Mouse (Mus musculus): ENCODE results near the gene Pga5.

Gene Pga5

DNA sequence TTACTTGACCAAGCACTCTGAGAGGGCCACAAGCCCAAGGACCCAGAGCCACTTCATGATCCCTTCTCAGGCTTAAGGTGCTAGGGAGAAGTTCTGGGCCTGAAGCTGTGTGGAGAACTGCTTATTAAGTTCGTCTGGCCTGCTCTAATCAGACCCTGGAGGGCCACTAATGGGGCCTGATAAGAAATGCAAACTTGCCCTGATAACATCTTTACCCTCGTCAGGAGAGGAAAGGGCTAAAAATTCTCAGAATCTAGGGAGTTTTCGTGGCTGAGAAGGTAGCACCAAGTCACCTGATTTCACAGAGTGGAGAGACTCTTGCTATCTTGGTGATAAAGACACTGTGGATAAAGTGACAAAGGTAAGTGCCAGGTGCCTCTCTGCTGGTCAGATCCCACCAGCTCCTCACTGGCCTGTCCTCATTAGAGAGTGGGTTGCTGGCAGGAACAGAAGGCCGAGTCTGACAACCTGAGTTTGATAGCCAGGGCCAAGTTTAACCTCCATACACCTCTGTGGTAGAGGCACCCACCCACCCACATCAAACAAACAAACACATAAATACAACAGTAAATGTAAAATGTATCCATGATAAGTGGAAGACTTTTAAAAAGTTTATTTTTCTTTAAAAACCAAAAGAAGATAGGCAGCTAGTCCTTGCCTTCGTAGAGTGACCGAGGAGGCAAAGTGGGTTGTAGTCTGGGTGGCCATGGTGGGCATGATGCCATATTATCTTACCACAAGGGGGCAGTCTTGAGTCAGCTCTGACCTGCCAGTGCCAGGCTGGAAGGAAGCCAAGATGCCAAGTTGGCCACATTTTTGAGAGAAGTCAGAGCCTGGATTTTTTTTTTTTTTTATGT is at the start of gene Pga5:
Pga5 (minus strand) TSS at position 157 of the 857 bp plus-strand sequence.
- DNase-seq (ENCODE audit: low spot score in 2 of 2) = peak; percentile 86 to 87

DNA sequence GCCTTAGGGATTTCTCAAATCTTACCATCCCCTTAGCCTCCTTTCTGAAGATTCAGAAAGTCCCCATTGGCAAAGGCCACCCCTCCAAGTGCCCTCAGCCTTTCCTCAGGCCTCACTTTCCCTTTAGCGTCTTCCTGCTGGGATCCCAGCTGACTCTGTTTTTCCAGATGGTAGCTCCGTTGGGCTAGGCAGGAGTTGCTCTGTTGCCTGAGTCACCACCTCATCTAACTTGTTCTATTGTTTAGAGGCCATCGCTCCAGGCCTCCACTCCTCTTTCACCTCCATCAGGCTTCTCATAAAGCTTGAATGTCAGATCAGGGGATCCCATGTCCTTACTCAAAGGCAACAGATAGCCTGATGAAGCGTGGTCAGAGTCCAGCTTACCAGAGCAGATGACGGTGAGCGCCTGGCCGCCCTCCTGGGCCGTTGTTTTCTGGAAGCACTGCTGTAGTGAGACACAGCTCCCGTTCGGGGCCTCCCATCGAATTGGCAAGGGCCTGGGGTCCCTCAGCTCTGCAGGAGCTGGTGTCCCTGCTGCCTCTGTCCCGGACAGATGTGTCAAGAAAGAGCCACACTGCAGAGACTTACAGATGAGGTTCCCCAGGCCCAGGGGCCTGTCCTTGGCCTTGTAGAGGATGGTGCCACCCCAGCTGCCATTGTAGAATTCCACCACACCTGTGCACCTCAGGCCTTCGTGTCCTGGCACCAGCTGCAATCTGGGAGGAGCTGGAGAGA is 46.9 kb upstream of the Pga5 start:
- DNase-seq (ENCODE audit: low spot score in 2 of 2) = no peak

- no peak for DNase-seq (ENCODE audit: low spot score in 2 of 2)
Observed at GRCm38 (mm10) chr19:10723649-10724048, 45.8 kb upstream of the Pga5 start.

DNA sequence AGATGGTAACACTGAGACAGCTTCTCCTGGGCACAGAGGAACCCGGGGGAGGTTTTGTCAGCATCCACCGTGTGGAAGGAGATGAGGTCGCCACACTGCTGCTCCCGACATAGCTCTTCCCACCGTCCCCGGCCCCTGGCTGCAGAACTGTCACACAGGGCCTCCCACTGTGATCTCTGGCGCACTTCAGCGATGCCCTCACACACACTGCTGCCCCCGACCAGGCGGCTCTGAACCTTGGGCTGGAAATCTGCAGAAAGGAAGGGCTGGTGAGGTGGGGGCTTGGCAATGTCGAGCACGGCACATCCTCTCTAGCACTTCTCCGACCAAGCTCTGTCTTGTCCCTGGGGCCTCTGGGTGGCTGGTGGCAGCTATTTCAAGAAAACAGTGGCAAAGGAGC is 45.2 kb upstream of the Pga5 start:
- DNase-seq (ENCODE audit: low spot score in 2 of 2) = no peak

GRCm38 (mm10) chr19:10721064-10721463 is 43.2 kb upstream of the Pga5 start:
- DNase-seq (ENCODE audit: low spot score in 2 of 2) = no peak

DNA sequence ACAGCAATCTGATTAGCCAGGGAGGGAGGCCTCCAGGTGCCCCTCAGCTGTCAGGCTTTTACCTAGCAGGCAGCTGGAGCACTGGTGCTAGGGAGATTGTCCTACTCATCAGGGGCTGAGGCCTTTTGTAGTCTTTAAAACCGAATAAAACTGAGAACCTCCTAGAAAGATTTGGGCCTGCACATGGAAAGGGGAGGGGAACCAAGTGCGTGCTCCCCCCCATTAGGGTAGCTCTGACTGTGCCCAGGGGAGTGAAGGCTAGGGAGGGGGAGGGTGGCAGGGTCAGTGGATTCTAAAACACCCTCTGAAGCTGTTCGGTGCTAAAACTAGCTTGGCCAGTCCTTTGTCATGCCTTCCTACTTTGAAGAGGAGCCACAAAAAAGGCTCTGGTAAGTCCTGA is 42.7 kb upstream of the Pga5 start:
- DNase-seq (ENCODE audit: low spot score in 2 of 2) = no peak

DNA sequence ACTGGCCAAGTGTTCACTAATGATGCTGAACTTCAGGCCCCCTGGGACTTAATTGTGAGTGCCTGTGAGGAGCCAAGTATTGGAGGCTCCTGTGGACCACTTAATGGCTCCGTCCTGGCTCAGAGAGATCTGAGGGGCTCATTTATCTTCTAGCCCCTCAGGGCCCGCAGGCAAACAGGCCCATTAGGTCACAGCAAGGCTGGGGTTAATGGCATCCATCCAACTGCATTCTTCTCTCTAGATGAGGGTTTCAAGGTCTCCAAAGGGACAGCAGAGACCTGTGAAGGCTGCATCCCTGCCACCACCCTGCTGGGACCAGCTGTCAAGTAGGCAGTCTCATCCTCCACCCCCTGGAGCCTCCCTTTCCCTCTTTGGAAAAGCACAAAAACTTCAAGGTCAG is 41.9 kb upstream of the Pga5 start:
- no peak for DNase-seq (ENCODE audit: low spot score in 2 of 2)

DNA sequence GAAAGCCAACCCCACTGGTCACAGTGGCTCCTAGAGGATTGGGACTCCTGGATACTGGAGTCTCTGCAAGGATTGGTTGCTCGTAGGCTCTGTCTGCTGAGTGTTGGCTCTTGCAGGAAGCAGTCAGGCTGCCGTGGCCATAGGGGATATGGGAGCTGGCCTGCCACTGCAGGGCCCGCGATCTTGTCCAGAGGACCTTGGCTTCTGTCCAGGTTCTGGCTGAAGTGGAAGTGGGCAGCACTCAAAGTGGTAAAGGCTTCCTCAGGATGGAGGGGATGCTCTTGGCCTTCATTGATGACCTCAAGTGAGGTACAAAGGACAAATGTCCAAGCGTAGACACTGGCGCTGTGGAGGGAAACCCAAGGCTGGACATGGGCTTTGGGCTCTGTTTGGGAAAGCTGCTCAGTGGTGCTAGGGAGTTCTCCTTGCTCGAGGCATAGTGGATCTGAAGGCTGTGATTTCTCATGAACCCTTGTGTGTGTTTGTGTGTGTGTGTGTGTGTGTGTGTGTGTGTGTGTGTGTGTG is 40.4 kb upstream of the Pga5 start:
- DNase-seq (ENCODE audit: low spot score in 2 of 2) = peak in 1 of 2 experiments; percentile 68

- no peak for DNase-seq (ENCODE audit: low spot score in 2 of 2)
Observed at GRCm38 (mm10) chr19:10715476-10715875, 37.6 kb upstream of the Pga5 start.

DNA sequence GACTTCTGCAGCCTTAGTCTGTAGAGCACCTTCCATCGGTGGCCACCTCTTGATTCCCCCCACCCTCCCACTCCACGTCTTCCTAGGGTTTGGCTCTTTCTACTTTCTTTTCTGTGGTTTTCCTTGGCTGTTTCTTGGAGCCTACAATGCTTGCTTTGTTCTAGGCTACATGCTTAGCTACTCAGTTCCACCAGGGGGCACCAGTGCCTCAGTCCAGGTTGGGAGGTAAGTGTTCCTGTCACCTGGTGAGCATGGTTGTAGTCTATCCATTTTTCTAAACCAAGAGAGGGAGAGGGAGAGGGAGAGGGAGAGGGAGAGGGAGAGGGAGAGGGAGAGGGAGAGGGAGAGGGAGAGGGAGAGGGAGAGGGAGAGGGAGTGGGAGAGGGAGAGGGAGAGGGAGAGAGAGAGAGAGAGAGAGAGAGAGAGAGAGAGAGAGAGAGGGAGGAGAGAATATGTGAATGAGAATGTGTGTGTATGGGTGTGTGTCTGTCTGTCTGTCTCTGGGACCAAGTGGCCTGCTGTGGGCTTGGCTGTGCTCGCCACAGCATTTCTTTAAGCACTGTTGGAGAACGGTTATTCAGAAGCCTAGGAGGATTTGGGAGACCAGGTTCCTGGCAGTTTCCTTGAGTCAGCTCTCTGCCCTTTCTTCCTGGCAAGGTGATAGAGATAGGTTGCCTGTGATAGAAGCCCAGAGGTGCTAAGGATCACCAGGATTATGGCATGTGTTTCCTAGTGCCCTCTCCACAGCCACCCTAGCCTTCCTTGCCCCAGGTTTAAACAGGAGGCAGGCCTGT is 37.0 kb upstream of the Pga5 start:
- peak; percentile 86 to 91 for DNase-seq (ENCODE audit: low spot score in 2 of 2)

DNA sequence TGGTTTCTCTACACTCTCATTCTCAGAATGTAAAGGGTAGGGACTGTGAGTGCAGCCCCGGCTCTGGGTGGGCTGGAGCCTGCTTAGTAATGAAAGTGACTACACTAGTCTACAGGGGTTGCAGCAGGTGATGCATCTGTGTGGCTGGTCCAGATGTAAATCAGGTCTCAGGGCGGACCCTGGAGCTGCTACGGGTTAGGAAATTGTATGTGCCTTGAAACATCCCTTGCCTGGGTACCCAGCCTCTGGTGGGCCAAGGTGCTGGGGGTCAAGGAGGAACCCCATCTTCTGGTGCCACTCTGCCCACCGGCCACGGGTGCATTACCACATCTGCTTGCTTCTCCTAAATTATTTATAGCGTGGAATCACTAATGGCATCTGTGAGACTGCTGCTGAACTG is 36.3 kb upstream of the Pga5 start:
- DNase-seq (ENCODE audit: low spot score in 2 of 2) = no peak

DNA sequence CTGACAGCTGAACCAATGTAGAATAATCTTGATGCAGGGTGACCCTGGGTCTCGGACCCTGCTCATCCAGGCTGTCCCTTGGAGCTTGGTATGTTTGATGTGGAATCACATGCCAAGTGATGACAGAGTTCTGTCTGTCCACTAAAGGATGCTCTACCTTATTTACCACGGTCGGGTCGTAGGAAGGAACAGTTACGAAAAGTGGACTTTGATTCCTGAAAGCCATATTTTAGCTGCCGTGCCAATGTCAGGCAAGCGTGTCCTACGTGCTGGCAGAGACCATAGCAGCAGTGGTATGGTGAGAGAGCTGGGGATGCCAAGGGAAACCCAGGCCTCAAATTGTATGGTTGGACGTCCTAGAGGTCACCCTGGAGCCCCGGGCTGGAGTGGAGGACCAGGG is 35.7 kb upstream of the Pga5 start:
- no peak for DNase-seq (ENCODE audit: low spot score in 2 of 2)

DNA sequence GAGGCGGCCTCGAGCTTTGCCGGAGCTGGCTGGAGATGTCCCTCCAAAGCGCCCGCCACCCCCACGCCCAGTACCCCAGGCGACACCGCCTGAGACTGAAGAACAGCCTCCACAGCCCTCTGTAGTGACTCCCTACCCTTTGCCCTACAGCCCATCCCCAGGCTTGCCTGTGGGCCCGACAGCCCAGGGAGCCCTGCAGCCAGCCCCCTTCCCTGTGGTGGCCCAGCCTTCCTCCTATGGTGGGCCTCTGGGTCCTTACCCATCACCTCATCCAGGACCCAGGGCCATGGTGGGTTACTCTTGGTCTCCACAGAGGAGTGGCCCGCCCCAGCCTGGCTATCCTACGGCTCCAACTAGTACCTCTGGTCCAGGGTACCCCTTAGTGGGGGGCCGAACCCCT is 34.8 kb upstream of the Pga5 start:
- DNase-seq (ENCODE audit: low spot score in 2 of 2) = no peak

GRCm38 (mm10) chr19:10712194-10712593 is 34.3 kb upstream of the Pga5 start:
- DNase-seq (ENCODE audit: low spot score in 2 of 2) = no peak

- no peak for DNase-seq (ENCODE audit: low spot score in 2 of 2)
Observed at GRCm38 (mm10) chr19:10710751-10711150, 32.9 kb upstream of the Pga5 start.

GRCm38 (mm10) chr19:10710088-10710511 is 32.2 kb upstream of the Pga5 start:
- DNase-seq (ENCODE audit: low spot score in 2 of 2) = peak; percentile 80 to 83

DNA sequence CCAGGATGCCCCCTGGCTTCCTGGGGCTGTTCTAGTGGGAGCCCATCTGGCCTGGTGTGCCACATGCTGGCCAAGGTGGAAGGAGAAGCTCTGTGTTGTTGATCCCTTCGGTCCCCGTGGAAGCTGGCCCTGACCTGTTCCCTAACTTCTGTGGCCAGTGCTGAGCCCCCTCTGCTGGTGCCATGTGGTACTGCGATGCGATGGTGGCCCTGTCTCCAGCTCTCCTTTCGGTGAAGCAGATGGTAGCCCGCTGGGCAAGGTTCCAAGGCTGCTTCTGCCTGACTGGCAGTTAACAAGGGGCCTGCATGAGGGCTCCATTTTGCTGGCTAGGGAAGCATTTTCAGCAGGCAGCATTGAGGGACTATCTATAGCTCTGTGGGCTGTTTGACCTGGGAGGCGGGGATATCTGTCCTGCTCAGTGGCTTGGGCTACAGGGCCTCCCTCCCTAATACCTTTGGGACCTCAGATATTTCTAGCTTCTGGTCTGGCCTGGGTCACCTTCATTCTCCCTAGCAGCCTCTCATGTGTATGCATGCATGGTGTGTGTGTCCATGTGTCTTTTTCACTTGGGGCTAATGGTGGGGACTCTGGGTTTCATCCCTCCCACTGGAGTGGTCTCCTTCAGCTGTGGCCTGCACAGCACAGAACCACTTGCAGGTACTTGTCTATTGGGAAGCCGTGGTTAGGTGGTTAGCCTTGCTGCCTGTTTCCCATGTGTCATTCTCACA is 31.7 kb upstream of the Pga5 start:
- peak; percentile 97 to 98 for DNase-seq (ENCODE audit: low spot score in 2 of 2)

DNA sequence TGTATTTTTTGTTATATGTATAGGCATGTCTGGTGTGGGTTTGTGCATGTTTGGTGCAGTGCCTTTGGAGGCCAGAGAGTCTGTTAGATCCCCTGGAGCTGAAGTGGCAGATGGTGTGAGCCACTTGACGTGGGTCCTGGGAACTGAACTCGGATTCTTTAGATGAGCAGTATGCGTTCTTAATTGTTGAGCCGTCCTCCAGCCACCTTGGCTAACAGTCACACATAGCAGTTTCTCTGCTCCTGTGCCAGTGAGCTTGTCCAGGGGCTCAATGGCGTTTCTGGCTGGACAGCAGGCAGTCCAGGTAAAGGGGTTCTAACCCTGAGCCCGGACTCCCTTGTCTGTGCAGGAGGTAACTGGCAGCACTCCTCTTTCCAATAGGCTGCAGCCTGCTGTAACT is 31.0 kb upstream of the Pga5 start:
- no peak for DNase-seq (ENCODE audit: low spot score in 2 of 2)

DNA sequence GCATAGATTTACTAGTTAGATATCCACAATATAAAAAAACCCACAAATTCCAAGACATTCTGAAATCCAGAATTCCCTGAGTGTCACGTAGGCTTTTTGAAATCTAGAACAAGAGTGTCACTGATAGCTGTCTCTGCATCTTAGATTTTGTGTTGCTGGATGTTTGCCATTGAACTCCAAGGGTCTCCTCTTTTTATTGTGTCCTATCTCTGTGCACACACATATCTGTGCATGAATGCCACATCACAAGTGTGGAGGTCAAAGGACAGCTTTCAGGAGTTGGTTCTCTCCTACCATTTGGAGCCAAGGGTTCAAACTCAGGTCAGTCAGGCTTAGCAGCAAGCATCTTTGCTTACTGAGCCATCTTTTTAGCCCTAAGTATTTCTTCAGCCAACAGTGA is 30.0 kb upstream of the Pga5 start:
- no peak for DNase-seq (ENCODE audit: low spot score in 2 of 2)

DNA sequence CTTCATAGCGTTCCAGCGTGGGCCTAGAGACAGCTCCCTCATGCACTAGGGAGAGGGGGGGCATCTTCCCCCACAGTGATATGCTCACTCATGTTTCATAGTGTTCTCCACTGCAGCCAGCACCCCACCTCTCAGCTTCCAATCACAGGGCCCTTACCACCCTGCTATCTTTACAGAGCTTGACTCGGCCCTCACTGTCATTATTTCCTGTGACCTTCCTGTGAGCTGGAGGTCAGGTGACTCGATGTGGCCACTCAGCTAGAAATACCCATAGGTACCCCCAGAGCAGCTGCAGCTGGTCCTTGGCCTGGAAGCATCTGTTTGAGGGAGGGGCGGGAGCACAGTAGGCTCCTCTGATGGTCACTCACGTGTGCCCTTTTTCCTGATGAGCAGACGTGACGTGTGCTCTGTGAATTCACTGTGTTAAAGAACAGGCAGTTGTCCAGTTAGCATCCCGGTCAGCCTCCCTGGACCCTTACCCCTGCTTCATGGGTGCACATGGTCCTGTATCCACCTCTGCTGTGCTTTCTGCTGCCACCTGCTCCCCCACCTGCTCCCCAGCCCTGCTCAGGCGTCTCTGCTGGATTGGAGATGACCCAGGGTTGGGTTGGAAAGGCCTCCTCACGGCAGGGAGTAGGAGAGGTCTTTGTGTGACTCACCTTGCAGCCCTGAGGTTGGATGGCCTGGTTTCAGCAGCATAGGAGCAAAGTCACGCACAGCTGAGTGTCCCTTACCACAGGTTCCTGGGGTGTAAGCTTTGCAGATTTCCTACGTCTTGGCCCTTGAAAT is 29.4 kb upstream of the Pga5 start:
- no peak for DNase-seq (ENCODE audit: low spot score in 2 of 2)

GRCm38 (mm10) chr19:10703470-10703869 is 25.6 kb upstream of the Pga5 start:
- no peak for DNase-seq (ENCODE audit: low spot score in 2 of 2)
